Comparison of ENCODE assay signal across 25 mouse cellular contexts in genomic region chr1:39656976-39657529, GRCm38 (mm10). TPM values are rescaled to one million over a fixed set of nuclear protein-coding genes. Genes with fewer than 3 reads are reported as not detected.
A peak's percentile ranks its signal among the peaks of the same experiment; 100 is the strongest.
DNase-seq lines count a peak whose midpoint lies in the region; ATAC-seq lines count a peak whose summit lies in the region.
"Had no signal": no experiment of that assay in that cellular context is flagged by ENCODE, and none has a peak within 500 bp of the region (broad histone marks: within the 10 kb centered on the region; RNA-seq: fewer than 3 reads in every experiment).

No protein-coding gene starts in this region.

- no peak overlapping the region for H3K27ac ChIP-seq in embryonic facial prominence, embryonic 14.5 days (replicated peaks; ENCODE audit: low read depth, low read length)
- H3K27ac ChIP-seq in embryonic facial prominence, embryonic 10.5 days (replicated peaks), result no peak overlapping the region
- no peak overlapping the region for H3K27ac ChIP-seq in midbrain, embryonic 10.5 days (replicated peaks)
- H3K27ac ChIP-seq: forebrain, embryonic 13.5 days; hindbrain, postnatal 0 days; limb, embryonic 13.5 days; liver, embryonic 13.5 days; midbrain, embryonic 15.5 days; neural tube, embryonic 13.5 days had no signal

- H3K9me3 ChIP-seq in embryonic facial prominence, embryonic 14.5 days (ENCODE audit: control insufficient read depth, low read length), result peaks cover 4% of the 10 kb centered on the region; the same call in 1 of the 2 replicates
- H3K9me3 ChIP-seq in embryonic facial prominence, embryonic 10.5 days, result peaks cover 3% of the 10 kb centered on the region; the same call in 1 of the 2 replicates
- no peaks in the 10 kb centered on the region for H3K9me3 ChIP-seq in midbrain, embryonic 10.5 days (replicated peaks)
- H3K9me3 ChIP-seq: limb, embryonic 13.5 days; liver, embryonic 13.5 days; midbrain, embryonic 15.5 days; neural tube, embryonic 13.5 days had no signal

- DNase-seq in embryonic facial prominence, embryonic 14.5 days (ENCODE audit: low spot score), result peak; percentile 41
- no peak for DNase-seq in embryonic facial prominence, embryonic 10.5 days (ENCODE audit: low spot score)
- peak; percentile 89 for DNase-seq in 3T3-L1 (ENCODE audit: low read depth, low spot score)
- peak; percentile 65 for DNase-seq in Muller cell, postnatal 12 days (ENCODE audit: inconsistent ontology term)
- peak; percentile 51 for DNase-seq in fibroblast of lung, adult 2 months (ENCODE audit: low read depth)
- DNase-seq in urinary bladder, adult 2 months (ENCODE audit: low spot score), result no peak
- DNase-seq in midbrain, embryonic 10.5 days (ENCODE audit: low spot score), result no peak
- DNase-seq: cerebellum, adult 9-11 months; heart, adult 18-20 months; heart, postnatal 10 days; kidney, postnatal 4 days; liver, embryonic 13.5 days; lung, embryonic 14.5 days; thymus, adult 2 months; thymus, postnatal 4 days had no signal

- H3K4me1 ChIP-seq in embryonic facial prominence, embryonic 14.5 days (ENCODE audit: control insufficient read depth, insufficient read depth, low read length), result no peaks in the 10 kb centered on the region
- no peaks in the 10 kb centered on the region for H3K4me1 ChIP-seq in embryonic facial prominence, embryonic 10.5 days
- H3K4me1 ChIP-seq in midbrain, embryonic 10.5 days, result no peaks in the 10 kb centered on the region
- H3K4me1 ChIP-seq: forebrain, embryonic 13.5 days; heart, embryonic 12.5 days; limb, embryonic 13.5 days; liver, embryonic 13.5 days; midbrain, embryonic 15.5 days; neural tube, embryonic 13.5 days had no signal

- ATAC-seq in embryonic facial prominence, embryonic 14.5 days (ENCODE audit: low read depth), result no peak
- ATAC-seq: activated CD4-positive, CD25-positive, alpha-beta regulatory T cell, adult 4 months; forebrain, embryonic 13.5 days; hindbrain, postnatal 0 days; intestine, embryonic 16.5 days; midbrain, embryonic 15.5 days had no signal

- no peaks in the 10 kb centered on the region for H3K36me3 ChIP-seq in embryonic facial prominence, embryonic 14.5 days (ENCODE audit: control insufficient read depth, insufficient read depth, low read length)
- H3K36me3 ChIP-seq in embryonic facial prominence, embryonic 10.5 days (replicated peaks), result no peaks in the 10 kb centered on the region
- H3K36me3 ChIP-seq in midbrain, embryonic 10.5 days, result no peaks in the 10 kb centered on the region
- H3K36me3 ChIP-seq: heart, embryonic 12.5 days; limb, embryonic 13.5 days; liver, embryonic 13.5 days; midbrain, embryonic 15.5 days; neural tube, embryonic 13.5 days had no signal

- H3K9ac ChIP-seq in embryonic facial prominence, embryonic 14.5 days (ENCODE audit: low read depth, low read length), result no peak overlapping the region
- H3K9ac ChIP-seq: forebrain, embryonic 13.5 days; heart, embryonic 12.5 days; limb, embryonic 13.5 days; liver, embryonic 13.5 days; lung, embryonic 14.5 days; midbrain, embryonic 15.5 days; neural tube, embryonic 13.5 days had no signal

- WGBS in embryonic facial prominence, embryonic 14.5 days, result 76% methylated on average over 6 of the region's 6 CpGs
- WGBS in embryonic facial prominence, embryonic 10.5 days, result 85% methylated on average over 6 of the region's 6 CpGs
- WGBS in midbrain, embryonic 10.5 days, result 90% methylated on average over 6 of the region's 6 CpGs

- H3K27me3 ChIP-seq in embryonic facial prominence, embryonic 14.5 days (replicated peaks; ENCODE audit: control insufficient read depth, insufficient read depth, low read length), result peaks cover 2% of the 10 kb centered on the region
- H3K27me3 ChIP-seq in embryonic facial prominence, embryonic 10.5 days (replicated peaks; ENCODE audit: low read depth, poor library complexity, severe bottlenecking), result peaks cover 7% of the 10 kb centered on the region
- H3K27me3 ChIP-seq in midbrain, embryonic 10.5 days (ENCODE audit: low read depth, poor library complexity, severe bottlenecking), result peaks cover 8% of the 10 kb centered on the region

- H3K4me2 ChIP-seq in embryonic facial prominence, embryonic 14.5 days (ENCODE audit: low read depth, low read length), result no peak overlapping the region
- H3K4me2 ChIP-seq: forebrain, embryonic 13.5 days; heart, embryonic 12.5 days; limb, embryonic 13.5 days; liver, embryonic 13.5 days; lung, embryonic 14.5 days; midbrain, embryonic 15.5 days; neural tube, embryonic 13.5 days had no signal

- H3K4me3 ChIP-seq in embryonic facial prominence, embryonic 14.5 days (ENCODE audit: low read depth, low read length), result no peak overlapping the region
- H3K4me3 ChIP-seq in embryonic facial prominence, embryonic 10.5 days, result no peak overlapping the region
- H3K4me3 ChIP-seq in midbrain, embryonic 10.5 days, result no peak overlapping the region
- H3K4me3 ChIP-seq: forebrain, embryonic 13.5 days; heart, embryonic 12.5 days; limb, embryonic 13.5 days; liver, embryonic 13.5 days; megakaryocyte, embryonic 14.5 days; midbrain, embryonic 15.5 days; neural tube, embryonic 13.5 days had no signal

RNA-seq across cellular contexts. Expression of gene Creg2, which starts 5.8 kb away (rescaled TPM):
- 0.24 and 0.29 TPM in 2 replicates for polyA plus RNA-seq in embryonic facial prominence, embryonic 14.5 days (2014; fragmentation: Nextera tagmentation; extraction: Ambion mirVana)
- polyA plus RNA-seq in embryonic facial prominence, embryonic 10.5 days (2016; fragmentation: Nextera tagmentation; extraction: Ambion mirVana), result 0.06 and 0.14 TPM in 2 replicates
- polyA plus RNA-seq in urinary bladder, adult 2 months (2012; rRNA removed), result 0.07 and 0.09 TPM in 2 replicates
- polyA plus RNA-seq in midbrain, embryonic 10.5 days (2016; fragmentation: Nextera tagmentation; extraction: Ambion mirVana), result 0.57 and 0.76 TPM in 2 replicates
- polyA plus RNA-seq: kidney, embryonic 14.5 days had no signal

Comparison
In these comparisons a context has a peak if more than half of its experiments do, and no peak if none do; other contexts are left out.
1. DNase-seq: peak in embryonic facial prominence, embryonic 14.5 days (single experiment), 3T3-L1 (single experiment), Muller cell, postnatal 12 days (single experiment) and fibroblast of lung, adult 2 months (single experiment); none in embryonic facial prominence, embryonic 10.5 days (single experiment), urinary bladder, adult 2 months (single experiment) and midbrain, embryonic 10.5 days (single experiment).